Mouse (Mus musculus): ENCODE measurements around the gene Zscan10.

DNA sequence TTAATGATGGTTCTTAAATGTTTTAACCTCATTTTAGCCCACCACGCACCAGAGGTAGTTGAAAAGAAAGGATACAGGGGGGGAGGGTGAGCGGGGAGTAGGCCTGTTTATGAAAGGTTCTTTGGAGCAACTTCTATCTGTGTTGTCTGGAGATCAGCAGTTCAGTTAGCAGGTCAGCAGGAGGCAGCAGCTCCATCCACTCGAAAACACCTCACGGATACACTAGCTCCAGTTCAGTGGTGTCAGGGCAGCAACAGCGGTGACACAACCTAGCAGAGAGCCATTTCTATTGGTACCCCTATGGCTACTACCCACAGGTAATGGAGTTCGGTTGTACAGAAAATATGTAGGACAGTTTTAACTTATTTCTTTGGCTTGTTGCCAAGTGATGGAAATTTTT, 30.6 kb upstream of the Zscan10 start:
- no peak for TF ChIP-seq GATA1 (IDR thresholded peaks at IDR 0.05; ENCODE audit: borderline replicate concordance, low read length)
- TF ChIP-seq FLI1 (IDR thresholded peaks at IDR 0.05; ENCODE audit: low read length) = no peak
